Mouse (Mus musculus) liver, postnatal 0 days (tissue): ENCODE results near the gene Mier3.

Experiments
- CTCF ChIP-seq: sonication (generic); IDR thresholded peaks from 2 replicates; pipeline ENCODE4 v1.5.1; 2016; ENCODE audit warnings: antibody characterized with exemption, low read depth
- EP300 ChIP-seq: IDR thresholded peaks from 2 replicates; pipeline ENCODE4 v1.6.1; 2016; ENCODE audit warnings: antibody characterized with exemption, low read depth, mild to moderate bottlenecking

DNA sequence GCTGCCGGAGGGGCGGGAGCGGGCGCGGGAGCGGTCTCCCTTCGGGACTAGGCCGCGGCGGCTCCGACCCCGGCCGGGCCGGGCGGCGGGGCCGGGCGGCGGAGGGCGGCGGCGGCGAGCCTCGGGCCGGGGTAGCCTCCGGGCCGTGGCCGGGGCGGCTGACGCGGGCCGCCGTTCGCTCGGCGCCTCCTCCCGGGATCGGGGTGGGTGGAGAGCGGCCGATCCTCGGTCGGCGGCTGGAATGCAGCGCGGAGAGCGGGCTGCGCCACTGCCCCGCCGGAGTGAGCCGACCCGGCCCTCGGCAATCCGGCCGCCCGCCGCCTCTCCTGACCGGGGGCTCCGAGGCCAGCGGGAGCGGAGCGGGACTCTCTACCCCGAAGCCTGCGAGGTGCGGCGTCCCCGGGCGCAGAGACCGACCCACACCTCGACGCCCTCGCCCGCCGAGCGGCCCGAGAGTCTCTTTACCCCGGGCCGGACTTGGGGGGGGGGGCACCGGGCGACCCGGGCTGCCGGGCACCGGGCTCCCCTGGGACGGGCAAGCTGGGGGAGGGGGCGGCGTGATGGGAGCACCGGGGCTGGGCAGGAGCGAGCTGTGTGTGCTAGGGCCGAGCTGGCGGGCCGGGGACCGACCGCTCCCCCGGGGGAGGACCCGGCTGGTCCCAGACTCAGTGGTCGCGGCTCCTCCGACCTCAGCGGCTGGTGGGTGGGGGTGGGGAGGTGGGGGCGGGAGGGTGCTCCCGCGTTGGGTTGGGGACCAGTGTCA is 5.9 kb downstream of the Mier3 start:
- TF ChIP-seq EP300 (no peak), CTCF (no peak)
